Mouse (Mus musculus) urinary bladder, postnatal 4 days (tissue): ENCODE measurements around the gene Ermard.
A peak's percentile ranks its signal among the peaks of the same experiment; 100 is the strongest.
"Not testable (repeated sequence)": the region's sequence is repeated elsewhere in the genome, so short reads cannot be mapped to it uniquely, and the experiment has no call there.

Experiments used
- DNase-seq, 2 experiments: peaks; one replicate each; pipeline ENCODE4 v3.0.0; 2021 to 2022; ENCODE audit warnings: low spot score in 2 of 2

The Ermard gene

DNA sequence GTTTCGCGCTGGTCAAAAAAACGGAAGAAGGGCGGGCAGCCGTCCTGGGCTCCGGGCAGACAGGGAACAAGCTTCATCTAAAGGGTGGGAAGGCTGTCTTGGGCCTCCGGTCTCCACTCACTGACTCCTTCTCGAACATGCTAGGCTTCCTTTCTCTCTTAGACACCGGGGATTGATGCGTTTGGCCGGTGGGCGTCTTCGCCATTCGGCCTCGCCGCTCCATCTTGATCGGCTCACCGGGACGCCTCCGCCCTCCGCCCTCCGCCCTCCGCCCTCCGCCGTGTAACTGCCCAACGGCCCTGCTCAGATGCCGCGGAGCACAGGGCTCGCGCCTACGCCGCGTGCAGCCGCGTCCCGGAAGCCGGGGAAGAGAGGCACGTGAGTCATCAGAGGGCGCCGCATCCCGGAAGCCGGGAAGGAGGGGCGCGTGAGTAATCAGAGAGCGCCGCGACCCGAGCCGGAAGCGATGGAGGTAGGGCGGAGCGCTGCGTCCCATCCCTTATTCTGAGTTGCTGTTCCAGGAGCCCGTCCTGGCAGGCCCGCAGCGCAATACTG lies at the start of gene Ermard, which contains the start of the genes Tcte3 and Gm3448:
TSS of gene Ermard (plus strand) at position 34 of the 555 bp plus-strand sequence.
TSS of gene Tcte3 (minus strand) at position 314 of the 555 bp plus-strand sequence.
TSS of gene Gm3448 (minus strand) at position 363 of the 555 bp plus-strand sequence.
- not testable (repeated sequence) for DNase-seq

- not testable (repeated sequence) for DNase-seq
Observed at GRCm38 (mm10) chr17:14992522-14993138, 48.4 kb upstream of the Ermard start.

DNA sequence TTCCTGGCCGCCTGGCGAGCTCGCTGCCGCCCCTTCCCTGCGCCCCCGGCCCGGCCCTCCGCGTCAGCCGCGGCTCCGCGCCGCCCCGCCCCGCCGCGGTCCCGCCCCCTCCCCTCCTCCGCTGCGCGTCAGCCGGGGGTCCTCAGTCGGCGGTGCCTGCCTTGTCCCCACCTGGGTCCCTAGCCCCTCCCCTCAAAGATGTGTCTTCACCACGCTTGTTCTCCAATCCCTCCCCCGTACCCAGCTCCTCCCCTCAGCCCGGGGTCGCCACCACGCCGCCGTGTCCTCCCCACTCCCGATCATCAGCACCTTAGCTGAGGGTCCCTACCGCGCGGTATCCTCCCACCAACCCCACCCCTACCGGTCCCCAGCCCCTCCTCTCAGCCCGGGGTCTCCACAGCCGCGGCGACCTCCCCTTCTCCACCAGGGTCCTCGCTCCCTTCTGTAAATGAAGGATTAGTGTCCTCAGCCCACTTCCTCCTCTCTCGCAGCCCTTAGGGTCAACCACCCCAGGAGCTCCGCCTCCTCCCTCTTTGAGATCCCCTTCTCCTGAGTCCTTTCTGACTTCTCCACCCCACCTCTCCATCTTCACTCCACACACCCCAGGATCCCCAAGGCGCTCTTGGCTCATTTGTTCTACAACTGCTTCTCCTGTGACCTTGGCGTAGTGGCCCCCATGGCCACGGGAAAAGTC lies 47.7 kb upstream of the Ermard start:
- not testable (repeated sequence) for DNase-seq

DNA sequence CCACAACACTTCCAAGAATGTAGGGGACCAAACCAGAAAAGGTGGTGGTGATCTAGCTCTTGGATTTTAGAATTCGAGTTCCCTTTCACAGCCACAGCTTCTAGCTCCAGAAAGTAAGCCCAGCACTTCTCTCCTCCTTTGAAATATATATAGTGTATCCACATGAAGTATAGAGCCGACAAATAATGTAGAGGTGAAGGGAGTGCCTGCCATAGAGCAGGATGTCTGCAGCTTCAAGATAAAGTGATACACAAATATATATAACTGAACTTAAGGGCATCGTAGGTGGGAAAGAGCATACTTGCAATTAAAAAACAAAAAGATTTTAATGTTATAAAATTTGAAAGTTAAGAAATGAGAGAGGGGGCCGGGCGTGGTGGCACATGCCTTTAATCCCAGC lies 46.9 kb upstream of the Ermard start:
- DNase-seq = not testable (repeated sequence)

- DNase-seq = not testable (repeated sequence)
Observed at GRCm38 (mm10) chr17:15000047-15000446, 41.0 kb upstream of the Ermard start.

DNA sequence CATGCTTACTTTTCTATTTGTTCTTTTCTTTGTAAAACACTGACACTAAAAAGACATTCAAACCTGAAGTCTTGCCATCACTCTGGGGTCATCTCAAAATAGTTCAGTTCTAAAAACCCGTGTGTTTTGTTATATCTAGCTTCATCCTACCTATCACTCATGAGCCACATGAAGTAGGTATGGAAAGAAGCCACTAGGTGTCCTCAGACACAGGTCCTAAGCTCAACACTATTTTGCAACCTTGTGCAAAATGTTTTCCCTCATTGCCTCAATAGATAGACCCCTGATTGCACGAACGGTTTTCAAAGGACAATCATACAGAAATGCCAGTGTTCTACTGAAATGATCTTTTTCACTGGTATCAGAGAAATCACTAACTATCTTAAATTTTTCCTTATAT lies 31.9 kb upstream of the Ermard start:
- not testable (repeated sequence) for DNase-seq

- DNase-seq = not testable (repeated sequence)
Observed at GRCm38 (mm10) chr17:15009706-15010413, 31.1 kb upstream of the Ermard start, which contains the start of gene Gm3435. TSS of gene Gm3435 (plus strand) at chr17:15010176.

DNA sequence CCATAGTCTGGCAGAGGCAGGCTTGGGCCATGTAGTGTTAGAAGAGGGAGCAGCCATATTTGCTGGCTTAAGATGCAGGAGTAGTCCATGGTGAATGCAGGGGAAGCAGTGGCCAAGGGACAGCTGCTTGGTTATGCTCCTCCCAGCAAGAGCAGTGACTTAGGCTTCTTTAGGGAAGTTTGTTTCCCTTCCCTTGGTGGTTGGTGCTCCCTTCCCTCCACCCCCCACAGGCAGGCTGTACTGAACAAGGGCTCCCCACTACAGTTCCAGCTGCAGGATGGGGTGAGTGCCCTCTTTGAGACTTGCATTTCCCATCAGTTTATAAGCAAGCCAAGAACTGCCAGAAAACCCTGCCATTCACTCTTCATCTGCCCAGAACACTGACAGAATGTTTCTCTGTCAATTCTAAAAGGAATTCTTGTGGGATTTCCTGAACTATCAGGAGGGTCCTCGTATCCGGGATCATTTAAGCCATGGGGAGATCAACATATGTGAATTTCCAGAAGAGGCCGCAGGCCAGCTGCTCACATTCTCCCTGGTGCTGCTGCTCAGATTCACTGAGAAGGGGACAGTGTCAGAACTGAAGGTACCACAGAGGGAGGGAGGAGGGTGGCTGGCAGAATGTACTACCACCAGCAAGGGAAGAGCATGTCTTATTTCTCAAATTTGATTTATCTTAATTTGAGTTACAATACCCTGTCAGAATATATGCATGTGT lies 19.3 kb upstream of the Ermard start:
- DNase-seq = peak; percentile 18 to 54

GRCm38 (mm10) chr17:15023878-15024492 lies 17.0 kb upstream of the Ermard start:
- DNase-seq = not testable (repeated sequence)

- not testable (repeated sequence) for DNase-seq
Observed at GRCm38 (mm10) chr17:15024502-15025193, 16.4 kb upstream of the Ermard start.

DNA sequence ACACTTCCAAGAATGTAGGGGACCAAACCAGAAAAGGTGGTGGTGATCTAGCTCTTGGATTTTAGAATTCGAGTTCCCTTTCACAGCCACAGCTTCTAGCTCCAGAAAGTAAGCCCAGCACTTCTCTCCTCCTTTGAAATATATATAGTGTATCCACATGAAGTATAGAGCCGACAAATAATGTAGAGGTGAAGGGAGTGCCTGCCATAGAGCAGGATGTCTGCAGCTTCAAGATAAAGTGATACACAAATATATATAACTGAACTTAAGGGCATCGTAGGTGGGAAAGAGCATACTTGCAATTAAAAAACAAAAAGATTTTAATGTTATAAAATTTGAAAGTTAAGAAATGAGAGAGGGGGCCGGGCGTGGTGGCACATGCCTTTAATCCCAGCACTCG lies 15.5 kb upstream of the Ermard start:
- not testable (repeated sequence) for DNase-seq

DNA sequence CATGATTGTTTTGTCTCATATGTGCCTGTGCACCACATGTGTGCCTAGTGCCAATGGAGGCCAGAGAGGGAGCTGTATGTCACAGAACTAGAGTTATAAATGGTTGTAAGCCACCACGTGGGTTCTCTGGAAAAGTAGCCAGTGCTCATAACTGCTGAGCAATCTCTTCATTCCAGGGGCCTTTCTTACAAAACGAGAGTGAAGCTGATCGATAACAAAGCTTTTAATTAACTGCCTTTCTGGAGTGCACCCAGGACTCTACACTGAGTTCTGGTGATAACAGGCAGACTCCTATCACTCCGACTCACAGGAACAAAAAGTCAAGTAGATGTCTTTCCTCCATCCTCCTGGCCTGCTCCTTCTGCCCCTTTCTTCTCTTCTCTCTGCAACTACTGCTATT lies 9.6 kb upstream of the Ermard start:
- not testable (repeated sequence) for DNase-seq

- not testable (repeated sequence) for DNase-seq
Observed at GRCm38 (mm10) chr17:15040455-15040854, 553 bp upstream of the Ermard start.

DNA sequence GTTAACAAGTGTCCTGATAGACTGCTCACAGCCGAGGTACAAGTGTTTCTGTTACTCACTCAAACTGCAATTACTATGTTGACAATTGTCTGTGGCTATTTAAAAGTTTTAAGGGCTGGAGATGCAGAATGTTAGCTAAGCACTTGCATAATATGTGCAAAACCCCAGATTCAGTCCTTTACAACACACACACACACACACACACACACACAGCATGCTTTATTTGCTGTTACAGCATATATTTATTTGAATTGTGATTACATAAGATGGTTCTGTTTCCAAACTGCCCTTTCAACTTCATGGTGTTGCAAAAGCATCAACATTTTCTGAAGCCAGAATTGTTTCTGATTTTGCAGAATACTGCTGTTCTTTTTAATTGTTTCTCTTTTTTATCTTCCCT lies 9.3 kb downstream of the Ermard start:
- DNase-seq = not testable (repeated sequence)

- peak in 1 of 2 experiments; percentile 3 for DNase-seq
Observed at GRCm38 (mm10) chr17:15052766-15053165, 11.8 kb downstream of the Ermard start.

DNA sequence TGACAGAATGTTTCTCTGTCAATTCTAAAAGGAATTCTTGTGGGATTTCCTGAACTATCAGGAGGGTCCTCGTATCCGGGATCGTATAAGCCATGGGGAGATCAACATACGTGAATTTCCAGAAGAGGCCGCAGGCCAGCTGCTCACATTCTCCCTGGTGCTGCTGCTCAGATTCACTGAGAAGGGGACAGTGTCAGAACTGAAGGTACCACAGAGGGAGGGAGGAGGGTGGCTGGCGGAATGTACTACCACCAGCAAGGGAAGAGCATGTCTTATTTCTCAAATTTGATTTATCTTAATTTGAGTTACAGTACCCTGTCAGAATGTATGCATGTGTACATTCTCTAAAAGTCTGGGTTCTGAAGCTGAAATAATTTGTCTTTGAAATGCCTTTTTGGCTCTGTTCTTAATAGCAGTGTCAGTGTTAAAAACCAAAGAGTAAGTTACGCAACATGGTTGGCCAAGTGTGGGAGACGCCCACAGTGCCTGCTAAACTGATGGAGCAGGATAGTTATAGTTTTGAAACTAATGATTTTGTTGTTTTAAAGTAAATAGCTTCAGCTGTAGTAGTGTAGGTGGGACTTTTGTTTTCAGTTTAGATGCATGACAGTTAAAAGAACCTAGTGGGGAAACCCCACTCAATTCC lies 12.3 kb downstream of the Ermard start:
- peak in 1 of 2 experiments; percentile 12 for DNase-seq

DNA sequence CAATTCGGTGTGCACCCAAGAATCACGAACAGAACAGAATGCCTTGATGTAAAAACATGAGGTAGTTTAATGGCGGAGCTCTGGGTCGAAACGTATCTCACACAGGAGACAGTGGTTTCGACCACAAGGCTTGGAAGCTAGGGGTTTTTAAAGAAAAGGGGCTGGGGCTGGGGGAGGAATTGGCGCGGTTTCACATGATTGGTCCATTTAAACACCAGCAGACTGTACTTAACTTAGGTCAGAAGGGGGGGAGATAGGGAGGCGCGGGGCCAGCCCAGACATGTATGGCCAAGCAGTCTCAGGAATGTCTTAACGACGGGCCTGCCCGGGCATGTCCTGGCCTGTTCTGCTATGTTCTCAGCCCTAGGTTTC lies 12.8 kb downstream of the Ermard start:
- peak in 1 of 2 experiments; percentile 20 for DNase-seq

GRCm38 (mm10) chr17:15055925-15056324 lies 14.9 kb downstream of the Ermard start:
- peak in 1 of 2 experiments; percentile 10 for DNase-seq

DNA sequence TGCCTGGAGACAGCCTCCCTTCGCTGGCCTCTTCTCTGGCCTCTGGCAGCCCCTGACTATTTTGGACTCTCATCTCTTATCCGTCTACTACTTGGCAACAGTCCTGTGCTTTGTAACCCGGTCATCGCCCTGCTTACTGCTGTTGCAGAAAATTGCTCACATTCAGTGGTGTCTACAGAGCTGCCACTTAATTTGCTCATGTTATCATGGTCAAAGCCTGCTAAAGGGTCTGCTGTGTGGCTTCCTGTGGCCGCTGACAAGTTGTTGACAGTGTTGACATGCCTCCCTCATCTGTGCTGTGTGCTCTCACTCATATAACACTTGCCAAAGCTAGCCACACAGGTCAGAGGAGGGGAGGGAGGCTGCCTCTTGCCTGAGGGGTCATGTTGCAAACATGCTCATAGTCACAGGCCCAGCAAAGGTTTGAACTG lies 17.2 kb downstream of the Ermard start:
- DNase-seq = peak; percentile 15 to 53

- peak in 1 of 2 experiments; percentile 46 for DNase-seq
Observed at GRCm38 (mm10) chr17:15059646-15060045, 18.6 kb downstream of the Ermard start.
